Mouse (Mus musculus) bone marrow macrophage, adult 2 months (primary cell): ENCODE measurements around the gene Cct2.

Experiments used
- CTCF ChIP-seq: IDR thresholded peaks from 2 replicates; pipeline ENCODE4 v1.5.1; 2012; ENCODE audit warnings: low read depth, mild to moderate bottlenecking, low read length, moderate library complexity
- POLR2A ChIP-seq: IDR thresholded peaks from 2 replicates; pipeline ENCODE4 v1.6.1; 2012; ENCODE audit warnings: mild to moderate bottlenecking, low read depth, low read length, borderline replicate concordance

- no peak for TF ChIP-seq CTCF
- no peak for TF ChIP-seq POLR2A
These were observed 14.4 kb downstream of the Cct2 start for GRCm38 (mm10) chr10:117049253-117049652.
